Mouse (Mus musculus): ENCODE measurements around the gene Gm7982. TPM values are rescaled to one million over a fixed set of nuclear protein-coding genes. Genes with fewer than 3 reads are reported as not detected.
"Not testable (repeated sequence)": the region's sequence is repeated elsewhere in the genome, so short reads cannot be mapped to it uniquely, and the experiment has no call there.

The Gm7982 gene
- not detected in 2 replicates for polyA plus RNA-seq (2012; ENCODE audit: insufficient read depth, insufficient read length, missing spikeins)

DNA sequence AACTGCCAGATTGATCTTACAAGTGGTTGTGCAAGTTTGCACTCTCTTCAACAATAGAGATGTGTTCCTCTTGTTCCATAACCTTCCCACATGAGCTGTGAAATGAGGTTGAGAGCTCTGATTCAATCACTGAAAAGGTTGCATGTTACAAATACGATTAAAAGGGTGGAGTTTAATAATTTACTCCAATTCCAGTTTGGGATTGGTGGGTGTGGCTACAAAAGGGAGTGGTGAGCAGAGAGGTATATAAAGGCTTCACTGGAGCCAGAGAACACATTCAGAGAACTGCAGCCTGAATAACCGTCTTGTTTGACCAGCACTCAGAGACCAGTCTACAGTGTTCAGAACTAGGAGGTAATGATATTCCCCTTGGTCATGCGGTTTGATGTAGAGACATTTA lies at the start of gene Gm7982:
TSS of gene Gm7982 (plus strand) at position 301 of the 400 bp plus-strand sequence.
- not testable (repeated sequence) for H3K4me1 ChIP-seq (ENCODE audit: control insufficient read depth, insufficient read depth, low read length); H3K27ac ChIP-seq (ENCODE audit: insufficient read depth, low read depth, low read length); H3K4me3 ChIP-seq (ENCODE audit: insufficient read depth, low read length)

DNA sequence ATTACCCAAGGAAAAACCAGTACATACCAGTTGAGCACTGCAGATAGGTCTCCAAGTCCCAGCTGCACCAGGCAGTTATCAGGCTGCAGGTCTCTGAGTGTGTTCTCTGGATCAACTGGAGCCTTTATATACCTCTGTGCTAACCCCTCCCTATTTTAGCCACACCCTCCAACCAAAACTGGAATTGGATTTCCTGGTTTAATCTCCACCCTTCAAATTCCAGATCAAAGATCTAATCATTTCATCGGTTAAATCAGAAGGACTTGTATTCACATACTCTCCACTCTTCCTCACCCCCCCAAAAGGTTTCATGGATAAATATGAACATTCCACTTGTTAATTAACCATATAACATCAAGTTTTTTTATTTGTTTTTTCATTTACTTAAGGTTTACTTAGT lies 5.7 kb upstream of the Gm7982 start, which contains the start of gene Gm7978:
TSS of gene Gm7978 (minus strand) at position 101 of the 400 bp plus-strand sequence.
- H3K27ac ChIP-seq (ENCODE audit: insufficient read depth, low read depth, low read length); H3K4me3 ChIP-seq (ENCODE audit: insufficient read depth, low read length); H3K4me1 ChIP-seq (ENCODE audit: control insufficient read depth, insufficient read depth, low read length): not testable (repeated sequence)

DNA sequence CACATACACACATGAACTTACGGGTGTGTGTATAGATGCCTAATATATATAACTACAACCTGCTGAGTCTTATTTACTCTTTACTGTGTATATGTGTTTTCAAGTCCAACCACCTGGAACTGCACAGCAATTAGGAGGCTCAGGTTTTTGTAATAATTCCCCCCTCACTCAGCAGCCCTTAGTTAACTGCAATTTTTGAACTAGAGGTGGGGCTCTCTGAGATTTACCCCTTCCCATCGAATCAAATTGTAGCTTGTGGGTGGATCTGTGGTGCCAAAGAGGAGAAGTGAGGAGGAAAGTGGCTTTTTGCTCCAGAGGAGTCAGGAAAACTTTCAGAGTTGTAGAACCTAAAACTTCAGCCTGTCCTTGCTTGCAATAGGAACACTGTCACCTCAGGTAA lies 33.9 kb downstream of the Gm7982 start, which contains the start of gene E330014E10Rik:
TSS of gene E330014E10Rik (plus strand) at position 301 of the 400 bp plus-strand sequence.
- not testable (repeated sequence) for H3K27ac ChIP-seq (ENCODE audit: insufficient read depth, low read depth, low read length); H3K4me1 ChIP-seq (ENCODE audit: control insufficient read depth, insufficient read depth, low read length); H3K4me3 ChIP-seq (ENCODE audit: insufficient read depth, low read length)

Other genes with a start within 250 kb of the Gm7982 start
- gene Gm3286, start 231.3 kb upstream of the Gm7982 start, polyA plus RNA-seq (2012; ENCODE audit: insufficient read depth, insufficient read length, missing spikeins) = not detected in 2 replicates
- gene Gm7971, start 147.1 kb upstream of the Gm7982 start, polyA plus RNA-seq (2012; ENCODE audit: insufficient read depth, insufficient read length, missing spikeins) = not detected in 2 replicates
- gene Gm7978, start 5.8 kb upstream of the Gm7982 start, polyA plus RNA-seq (2012; ENCODE audit: insufficient read depth, insufficient read length, missing spikeins) = not detected in 2 replicates
- not detected in 2 replicates for gene E330014E10Rik, start 34.0 kb downstream of the Gm7982 start, polyA plus RNA-seq (2012; ENCODE audit: insufficient read depth, insufficient read length, missing spikeins)
- not detected in 2 replicates for gene Cxcl13, start 214.9 kb downstream of the Gm7982 start, polyA plus RNA-seq (2012; ENCODE audit: insufficient read depth, insufficient read length, missing spikeins)